Mouse (Mus musculus) myocyte (in vitro differentiated cells): ENCODE data around the gene Wdr83. TPM values are rescaled to one million over a fixed set of nuclear protein-coding genes. Genes with fewer than 3 reads are reported as not detected.
"Not testable (repeated sequence)": the region's sequence is repeated elsewhere in the genome, so short reads cannot be mapped to it uniquely, and the experiment has no call there.

Experiments used
- H3K27me3 ChIP-seq: one replicate; pipeline ENCODE4 v1.6.1; 2011; ENCODE audit not compliant: control insufficient read depth, insufficient read depth, insufficient read length
- H3K36me3 ChIP-seq: one replicate; pipeline ENCODE4 v1.6.1; 2011; ENCODE audit not compliant: control insufficient read depth, insufficient read depth
- H3K4me2 ChIP-seq: one replicate; pipeline ENCODE4 v1.6.1; 2011; ENCODE audit warnings: low read depth, control low read depth
- H3K4me3 ChIP-seq: one replicate; pipeline ENCODE4 v1.5.1; 2011; ENCODE audit warnings: mild to moderate bottlenecking, control low read depth, moderate library complexity
- H3K79me2 ChIP-seq: one replicate; pipeline ENCODE4 v1.6.1; 2011; ENCODE audit not compliant: control insufficient read depth, insufficient read depth
- H3ac ChIP-seq: one replicate; pipeline ENCODE4 v1.6.1; 2011; ENCODE audit not compliant: control insufficient read depth, insufficient read length
- CEBPB ChIP-seq: IDR thresholded peaks from 2 replicates; pipeline ENCODE4 v1.6.1; 2011; ENCODE audit warnings: mild to moderate bottlenecking, moderate library complexity; ENCODE audit not compliant: poor library complexity, insufficient read depth, severe bottlenecking
- E2F4 ChIP-seq: IDR thresholded peaks from one replicate; pipeline ENCODE4 v1.6.1; 2011; ENCODE audit warnings: mild to moderate bottlenecking, control low read depth, moderate library complexity; ENCODE audit not compliant: insufficient read depth
- MAX ChIP-seq: IDR thresholded peaks from one replicate; pipeline ENCODE4 v1.6.1; 2011; ENCODE audit warnings: low read depth, mild to moderate bottlenecking, control low read depth
- MYOD1 ChIP-seq, 3 experiments: IDR thresholded peaks; one replicate each; pipeline ENCODE4 v1.6.1; 2011; ENCODE audit warnings: control low read depth in 2 of 3, low read depth in 2 of 3, mild to moderate bottlenecking in 2 of 3, moderate library complexity in 1 of 3; ENCODE audit not compliant: insufficient read length in 2 of 3, control insufficient read depth in 1 of 3
- MYOG ChIP-seq, 3 experiments: IDR thresholded peaks; one replicate each; pipeline ENCODE4 v1.6.1; 2011; ENCODE audit warnings: control low read depth in 2 of 3, low read depth in 2 of 3, mild to moderate bottlenecking in 2 of 3; ENCODE audit not compliant: insufficient read length in 2 of 3, control insufficient read depth in 1 of 3, insufficient read depth in 1 of 3
- POLR2A ChIP-seq: IDR thresholded peaks from one replicate; pipeline ENCODE4 v1.6.1; 2011; ENCODE audit warnings: low read depth, mild to moderate bottlenecking, control low read depth, moderate library complexity; ENCODE audit not compliant: insufficient read length
- POLR2AphosphoS2 ChIP-seq: IDR thresholded peaks from one replicate; pipeline ENCODE4 v1.6.1; 2011; ENCODE audit warnings: low read depth, control low read depth; ENCODE audit not compliant: insufficient read length
- REST ChIP-seq: IDR thresholded peaks from one replicate; pipeline ENCODE4 v1.6.1; 2011; ENCODE audit warnings: mild to moderate bottlenecking, control low read depth, moderate library complexity; ENCODE audit not compliant: insufficient read depth, insufficient read length
- SRF ChIP-seq: IDR thresholded peaks from one replicate; pipeline ENCODE4 v1.6.1; 2011; ENCODE audit warnings: low read depth; ENCODE audit not compliant: control insufficient read depth, insufficient read length
- TCF12 ChIP-seq: IDR thresholded peaks from one replicate; pipeline ENCODE4 v1.6.1; 2011; ENCODE audit warnings: mild to moderate bottlenecking, control low read depth; ENCODE audit not compliant: poor library complexity, insufficient read depth, severe bottlenecking
- TCF3 ChIP-seq: IDR thresholded peaks from one replicate; pipeline ENCODE4 v1.6.1; 2011; ENCODE audit warnings: low read depth, control low read depth; ENCODE audit not compliant: insufficient read length
- USF1 ChIP-seq: IDR thresholded peaks from one replicate; pipeline ENCODE4 v1.6.1; 2011; ENCODE audit warnings: low read depth, mild to moderate bottlenecking, control low read depth, moderate library complexity
- polyA plus RNA-seq: library from polyadenylated mRNA; unstranded; fragments of >200 nt; fragmentation: generic; extraction: Trizol; gene quantifications from one replicate; pipeline ENCODE4 v1.2.1, GENCODE M21; 2012; ENCODE audit warnings: missing spikeins

The Wdr83 gene
- polyA plus RNA-seq, 1 experiment: 26.8 TPM

- H3ac ChIP-seq: no peak overlapping the region
- H3K4me2 ChIP-seq: no peak overlapping the region
- TF ChIP-seq E2F4 (no peak), MYOD1 (IDR thresholded peaks at IDR 0.05; ENCODE audit: control insufficient read depth in 1 of 3, insufficient read length in 2 of 3, low read depth in 2 of 3) (no peak), USF1 (no peak), POLR2A (no peak), MAX (no peak)
- no peaks in the 10 kb centered on the region for H3K79me2 ChIP-seq
- H3K4me3 ChIP-seq: no peak overlapping the region
- no peaks in the 10 kb centered on the region for H3K27me3 ChIP-seq
- H3K36me3 ChIP-seq: peaks cover 10% of the 10 kb centered on the region
These were observed 7.7 kb upstream of the Wdr83 start for GRCm38 (mm10) chr8:85088771-85089170.

GRCm38 (mm10) chr8:85086238-85086637 is 5.1 kb upstream of the Wdr83 start:
- no peak for TF ChIP-seq TCF3
- TF ChIP-seq MYOG (IDR thresholded peaks at IDR 0.05; ENCODE audit: control insufficient read depth in 1 of 3, insufficient read depth in 1 of 3, insufficient read length in 2 of 3, low read depth in 2 of 3): no peak
- TF ChIP-seq USF1: no peak
- no peak for TF ChIP-seq REST
- TF ChIP-seq SRF: no peak
- TF ChIP-seq MAX: no peak
- no peak for TF ChIP-seq TCF12
- no peak for TF ChIP-seq POLR2AphosphoS2
- TF ChIP-seq CEBPB: no peak
- TF ChIP-seq E2F4: no peak
- TF ChIP-seq MYOD1 (IDR thresholded peaks at IDR 0.05; ENCODE audit: control insufficient read depth in 1 of 3, insufficient read length in 2 of 3, low read depth in 2 of 3): no peak
- TF ChIP-seq POLR2A: no peak
- Histone ChIP-seq H3K4me2 (no peak overlapping the region), H3K27me3 (no peaks in the 10 kb centered on the region), H3K4me3 (no peak overlapping the region), H3ac (no peak overlapping the region), H3K79me2 (no peaks in the 10 kb centered on the region), H3K36me3 (peaks cover 10% of the 10 kb centered on the region)

- peaks cover 6% of the 10 kb centered on the region for H3K79me2 ChIP-seq
- peaks cover 10% of the 10 kb centered on the region for H3K36me3 ChIP-seq
- no peaks in the 10 kb centered on the region for H3K27me3 ChIP-seq
- no peak overlapping the region for H3K4me2 ChIP-seq
- no peak overlapping the region for H3K4me3 ChIP-seq
- no peak overlapping the region for H3ac ChIP-seq
- TF ChIP-seq POLR2AphosphoS2 (no peak), SRF (no peak), E2F4 (no peak)
These were observed 3.5 kb upstream of the Wdr83 start for GRCm38 (mm10) chr8:85084633-85085032.

GRCm38 (mm10) chr8:85083108-85083813 is 2.2 kb upstream of the Wdr83 start, which contains the start of gene Man2b1:
TSS of gene Man2b1 (plus strand) at chr8:85083270.
- peaks cover 9% of the 10 kb centered on the region for H3K79me2 ChIP-seq
- peak within 1 kb of the TSS; percentile 92 for H3K4me2 ChIP-seq
- TF ChIP-seq USF1 (peak; percentile 47), POLR2AphosphoS2 (no peak)
- peak within 1 kb of the TSS; percentile 22 for H3K4me3 ChIP-seq
- no peaks in the 10 kb centered on the region for H3K27me3 ChIP-seq
- H3K36me3 ChIP-seq: peaks cover 10% of the 10 kb centered on the region
- no peak within 1 kb of the TSS for H3ac ChIP-seq

- not testable (repeated sequence) for H3ac ChIP-seq, H3K27me3 ChIP-seq, H3K4me2 ChIP-seq, H3K79me2 ChIP-seq, H3K36me3 ChIP-seq
- peak overlapping the region; percentile 96 for H3K4me3 ChIP-seq
These were observed 1.1 kb upstream of the Wdr83 start for GRCm38 (mm10) chr8:85082169-85082568.

GRCm38 (mm10) chr8:85080532-85081215 is 432 bp downstream of the Wdr83 start, which contains the start of gene Wdr83os:
TSS of gene Wdr83os (plus strand) at chr8:85080740.
- Histone ChIP-seq H3K4me3 (peak within 1 kb of the TSS; percentile 96), H3K4me2 (peak within 1 kb of the TSS; percentile 83), H3K27me3 (no peaks in the 10 kb centered on the region), H3K79me2 (peaks cover 9% of the 10 kb centered on the region), H3K36me3 (peaks cover 2% of the 10 kb centered on the region), H3ac (peak within 1 kb of the TSS; percentile 74)
- no peak for TF ChIP-seq TCF3
- peak; percentile 0 for TF ChIP-seq POLR2A
